Mouse (Mus musculus) intestine, embryonic 14.5 days (tissue): ENCODE results near the gene Olfr56. TPM values are rescaled to one million over a fixed set of nuclear protein-coding genes. Genes with fewer than 3 reads are reported as not detected.
"Not testable (repeated sequence)": the region's sequence is repeated elsewhere in the genome, so short reads cannot be mapped to it uniquely, and the experiment has no call there.

Experiments used
- ATAC-seq: fragments of 200-750 bp; cut with Nextera tagmentation; replicated peaks from 2 replicates; pipeline ENCODE4 v1.8.0; 2017; ENCODE audit warnings: low read depth, moderate number of reproducible peaks, moderate TSS enrichment, moderate library complexity; ENCODE audit not compliant: low FRiP score, low TSS enrichment
- DNase-seq: peaks from one replicate; pipeline ENCODE4 v3.0.0-alpha.2; 2018; ENCODE audit warnings: low spot score
- H3K27ac ChIP-seq: fragments of 300-500 bp; sonication (generic); 2 replicates; pipeline ENCODE4 v1.5.1; 2014; ENCODE audit warnings: low read depth, mild to moderate bottlenecking, control low read depth
- H3K27me3 ChIP-seq: fragments of 300-500 bp; sonication (generic); replicated peaks from 2 replicates; pipeline ENCODE4 v1.6.1; 2014; ENCODE audit warnings: low read length, control low read depth; ENCODE audit not compliant: control insufficient read depth, insufficient read depth
- H3K36me3 ChIP-seq: fragments of 300-500 bp; sonication (generic); 2 replicates; pipeline ENCODE4 v1.6.1; 2014; ENCODE audit warnings: low read length, control low read depth; ENCODE audit not compliant: control insufficient read depth, insufficient read depth
- H3K4me1 ChIP-seq: fragments of 300-500 bp; sonication (generic); replicated peaks from 2 replicates; pipeline ENCODE4 v1.6.1; 2014; ENCODE audit warnings: low read length, control low read depth, mixed read lengths; ENCODE audit not compliant: control insufficient read depth, insufficient read depth
- H3K4me2 ChIP-seq: fragments of 300-500 bp; sonication (generic); 2 replicates; pipeline ENCODE4 v1.6.1; 2014; ENCODE audit warnings: low read length
- H3K4me3 ChIP-seq: fragments of 300-500 bp; sonication (generic); 2 replicates; pipeline ENCODE4 v1.5.1; 2014; ENCODE audit warnings: low read depth, low read length, control low read depth, mixed read lengths
- H3K9ac ChIP-seq: fragments of 300-500 bp; sonication (generic); 2 replicates; pipeline ENCODE4 v1.6.1; 2014; ENCODE audit warnings: mild to moderate bottlenecking, low read length
- H3K9me3 ChIP-seq: fragments of 300-500 bp; sonication (generic); 2 replicates; pipeline ENCODE4 v1.6.1; 2016; ENCODE audit warnings: low read length, control low read depth; ENCODE audit not compliant: control insufficient read depth
- WGBS: fragments of 180-500 bp; shearing (Covaris S2); extraction: QIAGEN DNeasy Blood & Tissue Kit; methylation state at CpG from one replicate; pipeline ENCODE4 v1.1.7; 2014; 5-methylcytosine and 5-hydroxymethylcytosine counted together
- polyA plus RNA-seq: library from polyadenylated mRNA; unstranded; fragments of >200 nt; fragmentation: Nextera tagmentation; extraction: Ambion mirVana; gene quantifications from 2 replicates; pipeline ENCODE4 v1.2.1, GENCODE M21; 2014

The Olfr56 gene
- polyA plus RNA-seq, 1 experiment from 2014 or later = not detected

- not testable (repeated sequence) for H3K27me3 ChIP-seq, H3K9ac ChIP-seq, H3K4me3 ChIP-seq, H3K36me3 ChIP-seq, H3K4me1 ChIP-seq, DNase-seq, ATAC-seq, H3K27ac ChIP-seq, H3K4me2 ChIP-seq, H3K9me3 ChIP-seq
These were observed 33.4 kb downstream of the Olfr56 start for GRCm38 (mm10) chr11:49012074-49012473.

DNA sequence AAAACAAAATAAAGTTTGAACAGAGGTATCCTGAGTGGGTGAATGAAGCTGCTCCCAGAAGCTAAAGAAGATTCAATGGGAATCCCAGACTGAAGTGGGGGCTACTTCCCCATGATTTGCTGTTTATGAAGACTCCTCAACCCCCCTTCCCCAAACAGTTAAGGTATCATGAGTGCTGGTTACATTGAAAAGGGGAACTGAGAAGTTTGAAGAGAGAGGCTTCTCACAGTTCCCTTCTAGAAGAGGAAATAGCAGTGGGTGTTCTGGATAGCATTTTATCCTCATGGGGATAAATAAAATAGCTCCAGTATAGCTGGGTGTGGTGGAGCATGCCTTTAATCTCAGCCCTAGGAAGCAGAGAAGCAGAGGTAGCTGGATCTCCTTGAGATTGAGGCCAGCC lies 71.4 kb downstream of the Olfr56 start:
- not testable (repeated sequence) for H3K9me3 ChIP-seq, DNase-seq, H3K36me3 ChIP-seq, H3K9ac ChIP-seq, H3K27me3 ChIP-seq, H3K4me3 ChIP-seq, H3K4me2 ChIP-seq, ATAC-seq, H3K27ac ChIP-seq, H3K4me1 ChIP-seq

DNA sequence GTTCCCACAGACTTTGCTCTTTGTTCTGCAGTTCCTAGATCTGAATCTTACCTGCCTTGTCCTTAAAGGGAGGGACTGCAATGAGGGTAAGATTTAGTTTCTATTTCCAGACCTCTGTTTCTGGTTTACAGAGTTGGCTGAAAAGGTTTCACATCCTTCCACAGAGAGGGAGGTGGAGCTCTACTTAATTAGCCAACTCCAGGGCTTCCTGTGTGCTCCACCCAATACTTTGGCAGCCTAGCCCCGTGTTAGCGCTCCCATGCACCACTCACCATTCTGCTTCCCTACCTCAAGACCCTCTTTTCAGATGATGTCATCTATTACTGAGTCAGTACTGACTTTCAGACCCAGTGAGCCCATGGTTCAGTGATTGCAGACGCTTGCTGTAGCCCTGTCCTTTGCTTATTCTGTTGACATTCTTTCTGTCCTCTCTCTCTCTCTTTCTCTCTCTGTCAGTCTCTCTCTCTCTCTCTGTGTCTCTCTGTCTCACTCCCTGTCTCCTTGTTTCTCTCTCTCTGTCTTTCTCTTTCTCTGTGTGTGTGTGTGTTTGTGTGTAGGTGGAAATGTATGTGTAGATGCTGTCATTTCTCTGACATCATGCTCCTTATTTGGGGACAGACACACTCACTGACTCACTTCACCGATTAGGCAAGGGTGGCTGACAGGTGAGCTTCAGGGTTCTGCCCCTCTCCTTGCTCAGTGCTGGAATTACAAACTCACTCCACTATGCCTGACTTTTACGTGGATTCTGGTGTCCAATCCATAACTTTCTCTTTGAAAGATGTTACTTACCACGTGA lies 72.6 kb downstream of the Olfr56 start, which contains the start of gene 9930111J21Rik2:
TSS of gene 9930111J21Rik2 (minus strand) at position 150 of the 799 bp plus-strand sequence.
- not testable (repeated sequence) for ATAC-seq
- WGBS = 91% methylated on average over 1 of the region's 6 CpGs

GRCm38 (mm10) chr11:49051894-49052293 lies 73.2 kb downstream of the Olfr56 start:
- no CpG with 5 or more reads among the region's 5 CpGs for WGBS

More for the DNA sequence above, 72.6 kb downstream of the Olfr56 start, which contains the start of gene 9930111J21Rik2:
- not testable (repeated sequence) for DNase-seq, H3K27me3 ChIP-seq, H3K36me3 ChIP-seq, H3K9ac ChIP-seq, H3K4me1 ChIP-seq, H3K4me3 ChIP-seq, H3K27ac ChIP-seq, H3K9me3 ChIP-seq, H3K4me2 ChIP-seq

DNA sequence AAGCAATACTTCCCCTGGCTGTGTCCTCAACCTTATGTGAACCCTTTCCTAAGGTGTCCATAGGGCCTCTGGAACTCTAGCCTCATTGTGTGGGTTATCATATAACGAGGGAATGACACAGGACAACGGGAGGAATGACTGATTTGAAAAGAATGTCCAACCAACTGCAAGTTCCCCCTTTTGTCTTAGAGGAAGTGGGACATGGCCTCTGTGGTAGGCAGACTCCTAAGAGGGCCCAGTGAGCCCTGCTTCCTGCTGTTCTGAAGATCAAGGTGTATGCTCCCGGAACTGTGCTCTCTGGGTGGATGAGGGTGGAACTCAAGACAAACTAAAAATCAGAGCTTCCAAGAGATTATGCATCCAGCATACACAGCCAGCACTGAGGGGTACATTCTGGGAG lies 81.4 kb downstream of the Olfr56 start:
- ATAC-seq, H3K36me3 ChIP-seq, H3K9ac ChIP-seq, H3K4me3 ChIP-seq, DNase-seq, H3K27me3 ChIP-seq, H3K4me1 ChIP-seq, H3K9me3 ChIP-seq, H3K4me2 ChIP-seq, H3K27ac ChIP-seq: not testable (repeated sequence)
- WGBS = 66% methylated on average over 2 of the region's 3 CpGs

More at GRCm38 (mm10) chr11:49051894-49052293, 73.2 kb downstream of the Olfr56 start:
- not testable (repeated sequence) for H3K27ac ChIP-seq, H3K4me3 ChIP-seq, H3K36me3 ChIP-seq, H3K4me2 ChIP-seq, H3K9me3 ChIP-seq, H3K4me1 ChIP-seq, H3K9ac ChIP-seq, ATAC-seq, H3K27me3 ChIP-seq, DNase-seq

DNA sequence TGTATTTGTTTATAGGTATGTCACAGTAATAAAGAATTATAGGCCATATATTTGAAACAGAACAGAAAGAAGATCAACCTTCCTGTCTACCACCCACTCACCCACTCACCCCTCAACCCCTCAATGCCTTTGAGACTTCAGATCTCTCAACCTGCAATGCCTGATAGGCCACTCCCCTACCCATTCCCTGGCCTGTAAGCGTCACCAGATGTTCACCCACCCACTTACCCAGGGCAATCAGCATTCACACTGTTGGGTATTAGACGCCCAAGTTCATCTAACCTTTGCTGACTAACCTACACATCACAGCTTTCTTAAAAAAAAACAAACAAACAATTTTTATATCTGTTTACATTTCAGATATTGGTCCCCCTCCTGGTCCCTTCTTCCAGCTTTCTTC lies 83.2 kb downstream of the Olfr56 start:
- H3K36me3 ChIP-seq, H3K9me3 ChIP-seq, H3K4me2 ChIP-seq, H3K27ac ChIP-seq, ATAC-seq, H3K4me3 ChIP-seq, DNase-seq, H3K27me3 ChIP-seq, H3K4me1 ChIP-seq, H3K9ac ChIP-seq: not testable (repeated sequence)
- 65% methylated on average over 2 of the region's 2 CpGs for WGBS

- not testable (repeated sequence) for H3K9ac ChIP-seq, H3K9me3 ChIP-seq, H3K36me3 ChIP-seq, H3K4me2 ChIP-seq, H3K4me1 ChIP-seq, H3K27ac ChIP-seq, ATAC-seq, H3K4me3 ChIP-seq, H3K27me3 ChIP-seq, DNase-seq
- WGBS = 81% methylated on average over 5 of the region's 5 CpGs
These were observed 85.2 kb downstream of the Olfr56 start, which contains the start of gene Tgtp2 for GRCm38 (mm10) chr11:49063713-49064469. TSS of gene Tgtp2 (minus strand) at chr11:49064206.

DNA sequence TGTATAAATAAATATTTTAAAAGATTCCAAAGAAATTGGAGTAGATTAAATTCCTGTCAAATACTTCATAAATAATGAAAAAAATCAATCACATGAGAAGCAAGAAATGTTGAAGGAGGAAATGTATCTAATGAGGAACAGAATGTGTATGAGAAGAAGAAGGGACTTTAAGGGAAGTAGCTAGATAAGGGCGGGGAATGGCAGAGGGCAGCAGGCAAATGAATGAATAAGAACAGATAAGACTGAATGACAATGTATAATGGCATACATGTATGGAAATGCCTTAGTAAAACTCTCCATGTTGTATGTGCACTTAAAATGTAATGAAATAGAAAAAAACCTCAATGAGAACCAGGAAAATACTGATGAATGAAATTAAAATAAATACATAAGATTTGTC lies 89.7 kb downstream of the Olfr56 start:
- Histone ChIP-seq H3K9me3 (no peaks in the 10 kb centered on the region), H3K4me2 (no peak overlapping the region), H3K27me3 (no peaks in the 10 kb centered on the region), H3K4me3 (no peak overlapping the region), H3K27ac (no peak overlapping the region), H3K36me3 (no peaks in the 10 kb centered on the region), H3K9ac (no peak overlapping the region), H3K4me1 (no peaks in the 10 kb centered on the region)
- WGBS = 94% methylated on average over 1 of the region's 1 CpGs
- DNase-seq (no peak), ATAC-seq (no peak)
